Mouse (Mus musculus): ENCODE data around the gene Itgb1bp2. TPM values are rescaled to one million over a fixed set of nuclear protein-coding genes. Genes with fewer than 3 reads are reported as not detected.
"Not testable (repeated sequence)": the region's sequence is repeated elsewhere in the genome, so short reads cannot be mapped to it uniquely, and the experiment has no call there.

Gene Itgb1bp2
- polyA plus RNA-seq, 1 experiment from 2014 or later = 30.0 TPM

DNA sequence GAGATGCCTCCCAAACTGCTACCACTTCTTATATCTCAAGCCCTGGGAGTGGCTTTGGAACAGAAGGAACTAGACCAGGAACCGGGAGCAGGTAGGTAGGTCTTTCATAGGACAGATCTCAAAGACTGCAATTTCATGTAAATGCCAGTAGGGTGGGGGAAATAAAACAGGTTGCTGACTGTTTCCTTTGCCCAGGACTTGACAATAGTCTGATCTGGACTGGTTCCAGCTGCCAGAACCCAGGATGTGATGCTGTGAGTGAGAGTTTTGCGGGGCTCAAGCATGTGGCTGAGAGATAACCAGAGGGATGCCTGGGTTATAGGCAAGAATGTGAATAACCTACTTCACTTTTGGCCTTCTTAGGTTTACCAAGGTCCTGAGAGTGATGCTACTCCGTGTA, 2.7 kb downstream of the Itgb1bp2 start:
- no peaks in the 10 kb centered on the region for H3K4me1 ChIP-seq
- no peak for ATAC-seq (ENCODE audit: low FRiP score, low read depth)
- no peaks in the 10 kb centered on the region for H3K9me3 ChIP-seq
- H3K27ac ChIP-seq = no peak overlapping the region
- H3K4me3 ChIP-seq = no peak overlapping the region
- WGBS = 88% methylated on average over 3 of the region's 3 CpGs
- H3K4me2 ChIP-seq (replicated peaks) = no peak overlapping the region
- H3K27me3 ChIP-seq = peaks cover 4% of the 10 kb centered on the region; the same call in 1 of the 2 replicates
- H3K36me3 ChIP-seq = peaks cover 47% of the 10 kb centered on the region
- no peak overlapping the region for H3K9ac ChIP-seq

- Histone ChIP-seq H3K4me3 (no peak overlapping the region), H3K36me3 (peaks cover 36% of the 10 kb centered on the region), H3K4me2 (replicated peaks) (no peak overlapping the region), H3K27me3 (no peaks in the 10 kb centered on the region), H3K4me1 (no peaks in the 10 kb centered on the region), H3K27ac (no peak overlapping the region), H3K9me3 (no peaks in the 10 kb centered on the region), H3K9ac (no peak overlapping the region)
- ATAC-seq (ENCODE audit: low FRiP score, low read depth) = no peak
- 96% methylated on average over 4 of the region's 4 CpGs for WGBS
These were observed 23.3 kb downstream of the Itgb1bp2 start for GRCm38 (mm10) chrX:101472202-101472601.

DNA sequence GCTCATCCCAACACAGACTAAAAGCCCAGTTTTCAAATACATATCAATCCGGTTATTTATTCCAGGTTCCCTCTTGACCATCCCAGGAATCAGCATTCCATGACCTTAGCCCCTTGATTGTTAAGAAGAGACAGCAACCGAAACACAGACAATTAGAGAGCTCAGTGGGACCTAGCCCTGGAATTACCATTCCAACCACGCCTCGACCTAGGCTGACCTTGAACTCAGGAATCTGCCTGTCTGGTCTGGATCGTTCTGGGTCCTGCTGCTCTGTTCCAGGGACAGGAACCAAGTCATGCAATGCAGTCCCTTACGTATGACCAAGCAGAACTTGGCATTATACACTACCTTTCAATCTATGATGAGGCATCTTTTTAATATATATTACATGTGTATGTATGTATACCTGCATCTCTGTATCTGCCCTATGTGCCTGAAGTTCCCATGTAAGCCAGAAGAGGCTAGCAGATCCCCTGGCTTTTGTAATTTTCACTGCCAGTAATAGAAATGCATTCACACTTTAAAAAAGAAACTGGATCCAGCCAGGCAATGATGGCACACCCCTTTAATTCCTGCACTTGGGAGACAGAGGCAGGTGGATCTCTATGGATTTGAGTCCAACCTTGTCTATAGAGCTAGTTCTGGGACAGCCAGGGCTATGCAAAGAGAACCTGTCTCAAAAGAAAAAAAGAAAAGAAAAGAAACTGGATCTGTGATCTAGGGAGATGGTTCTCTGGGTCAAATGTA, 32.9 kb downstream of the Itgb1bp2 start:
- H3K4me2 ChIP-seq (replicated peaks) = no peak overlapping the region
- H3K9me3 ChIP-seq = no peaks in the 10 kb centered on the region
- no peaks in the 10 kb centered on the region for H3K4me1 ChIP-seq
- H3K9ac ChIP-seq = no peak overlapping the region
- ATAC-seq (ENCODE audit: low FRiP score, low read depth) = no peak
- H3K27me3 ChIP-seq = no peaks in the 10 kb centered on the region; the same call in 1 of the 2 replicates
- H3K36me3 ChIP-seq = peaks cover 24% of the 10 kb centered on the region
- no peak overlapping the region for H3K27ac ChIP-seq
- no peak overlapping the region for H3K4me3 ChIP-seq
- 80% methylated on average over 6 of the region's 6 CpGs for WGBS

GRCm38 (mm10) chrX:101486487-101487152, 37.7 kb downstream of the Itgb1bp2 start:
- H3K9ac ChIP-seq; H3K4me3 ChIP-seq; H3K9me3 ChIP-seq; H3K4me2 ChIP-seq (replicated peaks); ATAC-seq (ENCODE audit: low FRiP score, low read depth); H3K27me3 ChIP-seq; H3K36me3 ChIP-seq; H3K4me1 ChIP-seq; H3K27ac ChIP-seq: not testable (repeated sequence)
- WGBS = 33% methylated on average over 11 of the region's 12 CpGs

Other genes starting within 250 kb of the Itgb1bp2 start
- gene Snx12, start 226.5 kb upstream of the Itgb1bp2 start, polyA plus RNA-seq (2015; fragmentation: Nextera tagmentation; extraction: Ambion mirVana) = 50.4 and 54.3 TPM in 2 replicates
- 5.1 and 5.8 TPM in 2 replicates for gene Foxo4, start 194.6 kb upstream of the Itgb1bp2 start, polyA plus RNA-seq (2015; fragmentation: Nextera tagmentation; extraction: Ambion mirVana)
- not detected in 2 replicates for gene Gm614, start 185.1 kb upstream of the Itgb1bp2 start, polyA plus RNA-seq (2015; fragmentation: Nextera tagmentation; extraction: Ambion mirVana)
- 9.4 and 9.5 TPM in 2 replicates for gene Il2rg, start 180.8 kb upstream of the Itgb1bp2 start, polyA plus RNA-seq (2015; fragmentation: Nextera tagmentation; extraction: Ambion mirVana)
- gene Gm20489, start 180.1 kb upstream of the Itgb1bp2 start, polyA plus RNA-seq (2015; fragmentation: Nextera tagmentation; extraction: Ambion mirVana) = not detected in 2 replicates
- 43.1 and 43.7 TPM in 2 replicates for gene Med12, start 175.1 kb upstream of the Itgb1bp2 start, polyA plus RNA-seq (2015; fragmentation: Nextera tagmentation; extraction: Ambion mirVana)
- gene Nlgn3, start 149.9 kb upstream of the Itgb1bp2 start, polyA plus RNA-seq (2015; fragmentation: Nextera tagmentation; extraction: Ambion mirVana) = 17.8 and 19.9 TPM in 2 replicates
- gene Gjb1, start 72.7 kb upstream of the Itgb1bp2 start, polyA plus RNA-seq (2015; fragmentation: Nextera tagmentation; extraction: Ambion mirVana) = 0.28 TPM in 1 of 2 replicates, not detected in the other
- gene Zmym3, start 28.2 kb upstream of the Itgb1bp2 start, polyA plus RNA-seq (2015; fragmentation: Nextera tagmentation; extraction: Ambion mirVana) = 43.7 and 48.0 TPM in 2 replicates
- 491 and 506 TPM in 2 replicates for gene Nono, start 19.8 kb upstream of the Itgb1bp2 start, polyA plus RNA-seq (2015; fragmentation: Nextera tagmentation; extraction: Ambion mirVana)
- 16.3 and 17.1 TPM in 2 replicates for gene Taf1, start 83.6 kb downstream of the Itgb1bp2 start, polyA plus RNA-seq (2015; fragmentation: Nextera tagmentation; extraction: Ambion mirVana)
- 162 and 180 TPM in 2 replicates for gene Ogt, start 191.0 kb downstream of the Itgb1bp2 start, polyA plus RNA-seq (2015; fragmentation: Nextera tagmentation; extraction: Ambion mirVana)